Mouse (Mus musculus) small intestine, adult 10 weeks (tissue): Measurements from ENCODE around the gene Nfatc2ip. TPM values are rescaled to one million over a fixed set of nuclear protein-coding genes. Genes with fewer than 3 reads are reported as not detected.

Experiments
- polyA plus RNA-seq: library from polyadenylated mRNA; stranded (reverse); fragments of 350-450 nt; fragmentation: Illumina TruSeq; extraction: RNeasy Lipid Tissue Mini Kit (QIAGEN cat#74804); gene quantifications from one replicate; pipeline ENCODE4 v1.2.3, GENCODE M21; 2014; ENCODE audit warnings: low replicate concordance

Gene Nfatc2ip
- polyA plus RNA-seq = 8.7 TPM

DNA sequence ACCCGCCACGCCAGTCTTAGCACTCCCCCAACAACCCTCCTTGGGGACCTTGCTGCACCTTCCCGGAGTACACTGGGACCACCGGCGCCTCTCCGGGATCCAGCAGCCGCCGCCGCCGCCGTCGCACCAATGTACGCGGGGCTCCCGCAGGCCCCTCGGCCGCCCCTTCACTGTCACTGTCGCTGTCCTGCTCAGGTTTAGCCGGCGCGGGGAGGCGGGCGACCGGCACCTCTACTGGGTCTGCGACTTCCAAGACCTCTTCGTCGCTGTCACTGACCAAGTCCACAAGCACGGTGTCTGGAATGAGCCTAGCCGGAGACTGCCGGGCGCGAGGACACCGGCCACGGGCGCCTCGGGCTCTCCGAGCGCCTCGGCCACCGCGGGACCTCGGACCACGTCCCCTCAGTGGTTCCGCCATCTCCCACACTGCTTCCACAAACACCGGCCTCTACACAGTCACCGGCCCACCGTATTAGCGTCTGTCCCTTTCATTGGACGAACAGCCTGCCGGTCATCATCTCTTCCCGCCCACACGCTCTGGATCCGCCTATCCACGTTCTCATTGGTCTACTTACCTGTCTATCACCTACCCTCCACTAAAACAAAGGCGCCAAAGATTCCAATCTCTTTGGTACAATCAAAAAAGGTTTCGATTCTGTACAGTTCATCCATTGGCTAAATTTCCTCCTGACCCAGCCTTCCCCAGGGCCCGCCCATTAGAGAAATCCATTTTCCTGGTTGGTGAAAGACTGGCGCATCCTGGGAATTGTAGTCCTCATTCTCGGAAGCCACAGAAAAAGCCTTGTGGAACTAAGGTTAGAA, at the start of gene Nfatc2ip:
Nfatc2ip (minus strand) TSS at position 440 of the 822 bp plus-strand sequence.

GRCm38 (mm10) chr7:126428631-126429502, 32.3 kb upstream of the Nfatc2ip start, which contains the start of gene Rabep2:
TSS of gene Rabep2 (plus strand) at chr7:126428759.

GRCm38 (mm10) chr7:126414725-126415124, 18.2 kb upstream of the Nfatc2ip start, which contains the start of gene Cd19:
TSS of gene Cd19 (minus strand) at chr7:126414889.

GRCm38 (mm10) chr7:126377278-126378158, 19.0 kb downstream of the Nfatc2ip start, which contains the start of gene Spns1:
TSS of gene Spns1 (minus strand) at chr7:126377450.

DNA sequence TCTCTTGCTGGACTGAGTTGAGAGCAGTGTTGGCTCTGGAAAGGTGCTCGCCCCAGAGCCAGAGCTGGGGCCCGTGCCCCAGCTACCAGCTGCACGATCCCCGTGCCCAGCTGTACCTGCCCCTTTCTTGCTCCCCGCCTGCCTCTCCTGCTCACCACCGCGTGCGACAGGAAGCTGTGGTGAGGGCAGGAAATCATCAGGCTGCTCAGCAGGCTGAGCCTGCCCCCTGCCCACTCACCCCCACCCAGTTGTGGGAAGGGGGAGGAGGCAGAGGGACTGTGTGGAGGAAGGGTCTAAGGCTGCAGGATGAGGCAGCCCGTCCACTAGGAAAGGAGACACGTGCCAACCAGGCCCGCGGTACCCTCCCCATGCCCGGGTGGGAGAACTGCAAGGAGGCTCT, 27.1 kb downstream of the Nfatc2ip start, which contains the start of gene Lat:
Lat (minus strand) TSS at position 178 of the 400 bp plus-strand sequence.

Other genes with a start within 250 kb of the Nfatc2ip start
- 20.2 TPM for gene Xpo6, start 196.2 kb downstream of the Nfatc2ip start, polyA plus RNA-seq
- 4.1 TPM for gene Sbk1, start 124.1 kb downstream of the Nfatc2ip start, polyA plus RNA-seq
- not detected for gene Lat, start 27.2 kb downstream of the Nfatc2ip start, polyA plus RNA-seq
- 4.0 TPM for gene Spns1, start 19.3 kb downstream of the Nfatc2ip start, polyA plus RNA-seq
- gene Cd19, start 18.2 kb upstream of the Nfatc2ip start, polyA plus RNA-seq = 0.97 TPM
- gene Rabep2, start 32.0 kb upstream of the Nfatc2ip start, polyA plus RNA-seq = 1.0 TPM
- gene Atp2a1, start 66.4 kb upstream of the Nfatc2ip start, polyA plus RNA-seq = not detected
- 0.45 TPM for gene Sh2b1, start 78.7 kb upstream of the Nfatc2ip start, polyA plus RNA-seq
- 3.2 TPM for gene Tufm, start 90.6 kb upstream of the Nfatc2ip start, polyA plus RNA-seq
- 19.2 TPM for gene Atxn2l, start 106.7 kb upstream of the Nfatc2ip start, polyA plus RNA-seq
- 87.7 TPM for gene Eif3c, start 169.7 kb upstream of the Nfatc2ip start, polyA plus RNA-seq
- gene Apobr, start 188.2 kb upstream of the Nfatc2ip start, polyA plus RNA-seq = not detected
- gene Cln3, start 189.1 kb upstream of the Nfatc2ip start, polyA plus RNA-seq = 0.59 TPM
- not detected for gene Il27, start 198.2 kb upstream of the Nfatc2ip start, polyA plus RNA-seq
- 4.2 TPM for gene Nupr1, start 234.1 kb upstream of the Nfatc2ip start, polyA plus RNA-seq